Mouse (Mus musculus) gastrocnemius, adult 8-10 months (tissue): ENCODE results near the gene Enkd1. TPM values are rescaled to one million over a fixed set of nuclear protein-coding genes. Genes with fewer than 3 reads are reported as not detected.

Experiments
- DNase-seq, 2 experiments: peaks; one replicate each; pipeline ENCODE4 v3.0.0; 2022; ENCODE audit warnings: low spot score in 2 of 2
- total RNA-seq, 4 experiments: library from RNA; stranded (reverse); gene quantifications; 2 replicates each; pipeline ENCODE4 v1.2.4; 2022

The Enkd1 gene
- under 1 TPM; 0.48 to 0.54 (median 0.52) TPM for total RNA-seq

DNA sequence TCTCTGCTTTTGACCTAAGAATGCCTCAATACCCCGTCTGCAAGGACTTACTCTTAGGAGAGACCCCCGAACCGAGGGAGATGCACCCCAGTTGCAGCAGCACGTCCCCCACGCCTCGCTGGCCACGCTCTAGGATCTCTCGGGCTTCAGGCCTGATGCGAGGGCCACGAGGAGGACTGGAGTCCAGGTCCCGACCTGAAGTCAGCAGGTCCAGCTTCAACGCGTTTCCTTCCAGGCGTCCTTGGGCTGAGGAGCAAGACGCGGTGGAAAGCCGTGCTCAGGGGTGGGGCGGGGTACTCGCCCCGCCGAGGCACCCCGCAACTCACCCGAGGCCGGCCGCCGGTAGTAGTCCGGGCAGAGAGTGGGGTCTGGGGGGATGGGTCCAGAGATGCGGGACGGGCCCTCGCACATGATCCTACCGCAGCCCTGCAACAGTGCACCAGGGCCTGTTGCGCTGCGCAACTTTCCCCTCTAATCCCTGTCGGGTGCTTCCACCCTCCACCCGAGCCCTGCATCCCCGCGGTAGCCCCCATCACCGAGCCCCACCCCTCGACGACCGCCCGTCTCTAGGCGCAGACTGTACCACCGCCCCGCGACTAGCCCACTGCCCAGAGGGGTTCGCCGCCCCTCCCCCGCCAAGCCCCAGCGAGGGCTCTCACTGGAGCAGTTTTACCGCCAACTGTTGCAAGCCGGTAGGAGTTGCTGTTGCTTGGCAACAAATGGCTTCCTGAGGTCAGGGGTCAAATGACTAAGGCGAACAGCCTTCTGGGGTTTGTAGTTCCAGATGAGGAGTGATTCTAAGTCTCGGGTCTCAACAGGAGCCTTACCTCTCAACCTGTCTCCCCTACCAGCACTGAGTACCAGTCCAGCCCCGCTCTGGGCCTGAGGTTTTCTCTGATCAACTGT is at the start of gene Enkd1, which contains the start of gene 4933405L10Rik:
Gene Enkd1 (minus strand): TSS at position 713 of the 906 bp plus-strand sequence.
Gene 4933405L10Rik (plus strand): TSS at position 158 of the 906 bp plus-strand sequence.
- peak; percentile 59 to 61 for DNase-seq

- DNase-seq: no peak
These were observed 46.7 kb upstream of the Enkd1 start for GRCm38 (mm10) chr8:105754688-105755087.

DNA sequence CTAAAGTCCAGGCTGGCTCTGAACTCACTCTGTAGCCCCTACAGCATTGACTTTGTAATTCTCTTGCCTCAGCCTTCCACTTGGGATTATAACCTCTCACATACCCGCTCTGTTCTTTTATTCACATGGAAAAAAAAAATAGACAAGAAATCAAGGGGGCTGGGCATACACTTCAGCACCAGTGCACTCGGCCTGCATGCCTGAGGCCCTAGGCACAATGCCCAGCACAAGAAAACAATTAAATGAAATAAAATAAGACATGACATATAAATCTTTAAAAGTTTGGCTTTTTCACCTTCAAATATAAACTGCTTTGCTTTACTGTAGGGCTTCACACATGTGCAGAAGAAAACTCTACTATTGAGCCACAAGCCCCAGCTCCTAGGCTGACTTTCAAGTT is 45.9 kb upstream of the Enkd1 start:
- no peak for DNase-seq

GRCm38 (mm10) chr8:105750606-105751005 is 42.6 kb upstream of the Enkd1 start:
- peak in 1 of 2 experiments; percentile 15 for DNase-seq

- no peak for DNase-seq
These were observed 35.3 kb upstream of the Enkd1 start for GRCm38 (mm10) chr8:105743301-105743700.

DNA sequence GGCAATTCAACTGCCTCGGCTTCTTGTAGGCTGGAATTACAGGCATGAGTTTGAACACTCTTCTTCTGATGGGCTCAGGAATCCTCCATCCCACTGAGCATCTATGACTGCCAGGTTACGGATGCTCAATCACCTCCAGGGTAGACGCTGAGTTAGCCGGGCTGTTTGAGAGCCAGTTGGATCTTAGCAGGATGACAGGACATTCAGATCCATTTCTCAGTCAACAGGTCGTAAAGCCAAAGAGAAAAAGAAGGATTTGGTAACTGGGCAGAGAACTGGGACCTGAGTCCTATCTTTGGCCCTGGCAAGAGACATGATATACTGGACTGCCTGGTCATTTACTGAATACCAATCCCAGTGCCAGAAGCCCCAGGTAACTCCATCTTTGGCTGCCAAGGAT is 31.2 kb upstream of the Enkd1 start:
- peak; percentile 19 to 26 for DNase-seq

- no peak for DNase-seq
These were observed 24.2 kb upstream of the Enkd1 start for GRCm38 (mm10) chr8:105732186-105732585.

- DNase-seq: no peak
These were observed 19.6 kb upstream of the Enkd1 start for GRCm38 (mm10) chr8:105727397-105728124.

- DNase-seq: no peak
These were observed 17.7 kb upstream of the Enkd1 start for GRCm38 (mm10) chr8:105725726-105726125.

DNA sequence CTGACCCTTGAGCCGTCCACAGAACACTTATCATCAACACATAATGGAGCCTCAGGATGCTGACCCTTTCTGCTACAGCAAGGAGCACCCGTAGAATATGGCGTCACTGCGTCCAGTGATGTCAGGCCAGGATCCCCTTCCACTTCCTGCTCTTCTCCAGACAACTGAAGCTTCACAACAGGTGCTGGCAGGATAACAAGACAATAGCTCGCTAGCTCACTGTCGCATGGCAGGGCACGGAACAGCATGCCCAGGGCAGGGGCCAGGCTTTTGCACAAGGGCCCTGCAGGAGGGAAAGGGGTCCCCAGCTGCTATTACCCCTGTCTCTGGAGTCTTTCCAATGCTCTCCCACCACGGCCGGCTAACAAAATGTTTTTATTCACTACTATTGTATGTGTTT is 14.9 kb upstream of the Enkd1 start:
- no peak for DNase-seq

- no peak for DNase-seq
These were observed 11.6 kb upstream of the Enkd1 start for GRCm38 (mm10) chr8:105719637-105720036.

- no peak for DNase-seq
These were observed 8.4 kb upstream of the Enkd1 start for GRCm38 (mm10) chr8:105716302-105716945.

DNA sequence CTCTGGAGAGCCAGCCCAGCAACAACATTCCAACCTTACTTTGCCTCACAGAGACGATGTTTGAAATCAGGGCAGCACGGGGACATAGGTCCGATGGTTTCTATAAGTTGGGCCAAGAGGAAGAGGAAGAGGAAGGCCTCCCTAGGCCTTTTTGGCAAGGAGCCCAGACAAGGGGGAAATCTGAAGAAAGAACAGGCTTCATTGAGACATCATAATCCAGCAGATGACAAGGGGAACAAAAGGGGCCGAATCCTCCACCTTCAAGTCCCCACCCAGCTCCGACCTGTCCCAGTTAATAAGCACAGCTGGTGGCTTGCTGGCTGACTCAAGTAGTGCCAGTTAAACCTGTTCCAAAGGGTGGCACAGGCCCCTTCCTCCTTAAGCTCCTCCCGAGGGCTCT is 7.0 kb upstream of the Enkd1 start:
- DNase-seq: no peak

DNA sequence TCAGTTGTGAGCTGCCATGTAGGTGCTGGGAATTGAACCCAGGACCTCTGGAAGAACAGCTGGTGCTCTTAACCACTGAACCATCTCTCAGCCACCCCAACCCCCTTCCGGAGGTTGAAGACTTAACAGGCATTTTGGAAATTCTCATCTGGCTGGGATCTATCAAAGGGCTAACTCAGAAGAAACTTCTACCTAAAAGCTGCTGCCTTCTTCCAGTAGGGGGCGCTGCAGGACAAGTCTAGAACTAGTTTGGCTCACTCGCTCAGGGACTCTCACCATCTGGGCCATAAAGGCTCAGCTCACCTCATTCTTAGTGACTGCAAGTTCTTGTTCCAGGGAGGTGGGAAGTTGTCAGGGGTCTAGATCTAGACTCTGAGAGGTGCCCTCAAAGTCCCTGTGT is 6.1 kb upstream of the Enkd1 start:
- peak; percentile 73 to 77 for DNase-seq

- DNase-seq: no peak
These were observed 4.3 kb upstream of the Enkd1 start for GRCm38 (mm10) chr8:105712286-105712685.

GRCm38 (mm10) chr8:105709317-105709716 is 1.3 kb upstream of the Enkd1 start:
- DNase-seq: no peak

GRCm38 (mm10) chr8:105708675-105709074 is 665 bp upstream of the Enkd1 start:
- no peak for DNase-seq

DNA sequence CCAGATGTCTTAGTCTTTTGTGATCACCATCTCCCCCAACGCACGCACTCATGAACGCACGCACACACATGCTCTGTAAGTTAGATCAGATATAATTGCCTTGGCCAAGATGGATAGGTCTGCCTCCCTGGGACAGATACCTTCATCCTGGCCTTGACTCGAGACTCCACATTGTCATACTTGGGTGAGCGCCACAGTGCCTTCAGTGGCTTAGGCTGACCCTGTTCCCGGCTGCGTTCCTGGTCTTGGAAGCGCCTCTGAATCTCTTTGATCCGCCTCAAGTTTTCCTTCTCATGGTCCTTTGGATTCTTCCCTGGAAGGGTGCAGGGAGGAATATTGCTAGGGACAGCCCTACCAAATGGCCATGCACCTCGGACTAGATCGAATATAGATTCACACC is 1.6 kb downstream of the Enkd1 start:
- no peak for DNase-seq

DNA sequence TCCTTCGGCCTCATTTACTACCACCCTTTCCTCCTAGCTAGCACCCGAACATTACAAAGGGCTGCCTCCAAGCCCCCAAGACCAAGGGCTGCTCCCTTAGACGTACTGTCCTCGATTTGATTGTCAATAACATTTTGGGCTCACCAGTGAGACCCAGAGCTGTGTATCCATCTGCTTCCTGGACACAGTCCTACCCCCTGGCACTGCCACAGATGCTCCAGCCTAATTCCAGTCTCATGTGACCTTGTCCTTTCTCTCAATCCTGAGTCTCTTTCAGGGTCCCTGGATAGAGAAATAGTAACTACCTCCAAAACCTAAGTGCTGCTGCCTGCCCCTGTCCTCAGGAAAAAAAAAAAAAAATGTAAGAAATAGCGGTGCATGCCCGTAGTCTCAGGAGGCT is 3.1 kb downstream of the Enkd1 start:
- DNase-seq: no peak

DNA sequence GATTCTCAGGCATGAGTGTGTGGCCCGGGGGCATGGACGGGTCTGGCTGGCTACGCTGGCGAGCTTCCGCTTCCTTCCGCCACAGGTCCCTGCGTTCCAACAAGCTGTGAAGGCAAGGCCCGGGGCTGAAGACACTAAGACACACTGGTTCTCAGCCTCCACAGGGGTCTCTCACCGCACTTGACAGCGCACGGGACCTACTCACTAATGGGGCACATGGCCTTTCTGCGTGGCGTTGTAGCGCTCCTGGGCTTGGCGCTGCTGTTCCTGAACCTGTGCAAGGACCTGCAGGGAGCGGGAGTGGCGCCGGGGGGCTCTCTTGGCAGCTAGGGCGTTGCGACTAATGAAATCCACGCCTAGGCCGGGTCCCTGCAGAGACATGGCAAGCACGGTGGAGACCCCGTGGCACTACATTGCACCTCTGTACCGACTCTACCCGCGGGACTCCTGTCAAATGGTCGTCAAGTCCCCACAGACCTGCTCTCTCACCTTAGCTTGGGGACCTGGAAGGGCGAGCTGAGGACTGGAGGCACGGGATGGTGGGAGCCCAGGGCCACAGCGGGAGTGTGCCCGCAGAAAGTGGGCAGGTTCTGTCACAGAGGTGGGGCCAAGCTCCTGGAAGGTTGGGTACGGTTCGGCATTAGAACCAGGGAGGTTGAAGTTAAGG is 3.7 kb downstream of the Enkd1 start:
- DNase-seq: no peak

GRCm38 (mm10) chr8:105702731-105703415 is 5.1 kb downstream of the Enkd1 start:
- DNase-seq: no peak
